Mouse (Mus musculus) lung, adult 2 months (tissue): ENCODE data around the gene Gm20765. TPM values are rescaled to one million over a fixed set of nuclear protein-coding genes. Genes with fewer than 3 reads are reported as not detected.

Experiments used
- DNase-seq: peaks from one replicate; pipeline ENCODE4 v3.0.0; 2022
- H3K4me1 ChIP-seq: fragments of 200-500 bp; 2 replicates; pipeline ENCODE4 v1.6.1; 2011; ENCODE audit warnings: low read length; ENCODE audit not compliant: control insufficient read depth, insufficient read depth
- H3K4me3 ChIP-seq: fragments of 200-500 bp; replicated peaks from 2 replicates; pipeline ENCODE3; 2011; ENCODE audit warnings: low read depth, mild to moderate bottlenecking, control low read depth, low read length; ENCODE audit errors: extremely low read depth
- CTCF ChIP-seq: fragments of 200-500 bp; IDR thresholded peaks from 2 replicates; pipeline ENCODE4 v1.5.1; 2011; ENCODE audit warnings: mild to moderate bottlenecking, low read length, control low read depth; ENCODE audit not compliant: insufficient read depth
- POLR2A ChIP-seq: fragments of 200-500 bp; IDR thresholded peaks from 2 replicates; pipeline ENCODE4 v1.6.1; 2011; ENCODE audit warnings: low read depth, mild to moderate bottlenecking, control low read depth, low read length, borderline replicate concordance; ENCODE audit errors: extremely low read depth
- WGBS: fragments of 180-500 bp; shearing (Covaris S2); methylation state at CpG from one replicate; pipeline ENCODE4 v1.1.7; 2018; 5-methylcytosine and 5-hydroxymethylcytosine counted together
- polyA plus RNA-seq: library from polyadenylated mRNA; depleted of rRNA; stranded (reverse); fragments of >200 nt; gene quantifications from 2 replicates; pipeline ENCODE4 v1.2.3, GENCODE M21; 2012; rRNA removed

The Gm20765 gene
- polyA plus RNA-seq, 1 experiment: not detected

GRCm38 (mm10) chr10:104220303-104221021, 35.1 kb downstream of the Gm20765 start:
- DNase-seq: no peak
- Histone ChIP-seq H3K4me1 (no peaks in the 10 kb centered on the region), H3K4me3 (no peak overlapping the region)
- TF ChIP-seq POLR2A (no peak), CTCF (no peak)
- WGBS: 77% methylated on average over 6 of the region's 6 CpGs

Other genes starting within 250 kb of the Gm20765 start
- not detected in 2 replicates for gene Gm21293, start 42.5 kb upstream of the Gm20765 start, polyA plus RNA-seq
- not detected in 2 replicates for gene Gm6763, start 34.0 kb upstream of the Gm20765 start, polyA plus RNA-seq
- not detected in 2 replicates for gene Gm8764, start 25.5 kb upstream of the Gm20765 start, polyA plus RNA-seq
- gene Gm21304, start 17.0 kb upstream of the Gm20765 start, polyA plus RNA-seq: not detected in 2 replicates
- gene Gm21312, start 8.5 kb upstream of the Gm20765 start, polyA plus RNA-seq: not detected in 2 replicates
- gene Gm4340, start 8.5 kb downstream of the Gm20765 start, polyA plus RNA-seq: not detected in 2 replicates